Mouse (Mus musculus) midbrain, embryonic 12.5 days (tissue): ENCODE data around the gene St8sia1. TPM values are rescaled to one million over a fixed set of nuclear protein-coding genes. Genes with fewer than 3 reads are reported as not detected.

Experiments
- ATAC-seq: fragments of 200-750 bp; cut with Nextera tagmentation; 2 replicates; pipeline ENCODE4 v1.8.0; 2017; ENCODE audit warnings: low read depth, moderate TSS enrichment, moderate library complexity; ENCODE audit not compliant: low FRiP score
- H3K27ac ChIP-seq: fragments of 300-500 bp; sonication (generic); replicated peaks from 2 replicates; pipeline ENCODE4 v1.5.1; 2016; ENCODE audit warnings: mild to moderate bottlenecking
- H3K27me3 ChIP-seq: fragments of 300-500 bp; sonication (generic); 2 replicates; pipeline ENCODE4 v1.6.1; 2016; ENCODE audit warnings: mild to moderate bottlenecking
- H3K36me3 ChIP-seq: fragments of 300-500 bp; sonication (generic); 2 replicates; pipeline ENCODE4 v1.6.1; 2016
- H3K4me1 ChIP-seq: fragments of 300-500 bp; sonication (generic); 2 replicates; pipeline ENCODE4 v1.6.1; 2016
- H3K4me2 ChIP-seq: fragments of 300-500 bp; sonication (generic); replicated peaks from 2 replicates; pipeline ENCODE4 v1.6.1; 2016; ENCODE audit warnings: mild to moderate bottlenecking, moderate library complexity
- H3K4me3 ChIP-seq: fragments of 300-500 bp; sonication (generic); 2 replicates; pipeline ENCODE4 v1.5.1; 2016; ENCODE audit warnings: mild to moderate bottlenecking
- H3K9ac ChIP-seq: fragments of 300-500 bp; sonication (generic); replicated peaks from 2 replicates; pipeline ENCODE4 v1.6.1; 2016; ENCODE audit warnings: mild to moderate bottlenecking, moderate library complexity
- H3K9me3 ChIP-seq: fragments of 300-500 bp; sonication (generic); 2 replicates; pipeline ENCODE4 v1.6.1; 2016; ENCODE audit warnings: mild to moderate bottlenecking
- WGBS: fragments of 180-500 bp; shearing (Covaris S2); methylation state at CpG from one replicate; pipeline ENCODE4 v1.1.7; 2016; 5-methylcytosine and 5-hydroxymethylcytosine counted together
- polyA plus RNA-seq: library from polyadenylated mRNA; unstranded; fragments of >200 nt; fragmentation: Nextera tagmentation; extraction: Ambion mirVana; gene quantifications from 2 replicates; pipeline ENCODE4 v1.2.1, GENCODE M21; 2016

Gene St8sia1
- polyA plus RNA-seq, 1 experiment from 2014 or later = 7.9 TPM

GRCm38 (mm10) chr6:142831243-142831642 lies 133.0 kb downstream of the St8sia1 start:
- 62% methylated on average over 8 of the region's 8 CpGs for WGBS
- Histone ChIP-seq H3K36me3 (no peaks in the 10 kb centered on the region), H3K4me1 (peaks cover 5% of the 10 kb centered on the region; the same call in 1 of the 2 replicates), H3K9me3 (no peaks in the 10 kb centered on the region), H3K4me2 (no peak overlapping the region), H3K27me3 (no peaks in the 10 kb centered on the region), H3K27ac (no peak overlapping the region), H3K9ac (no peak overlapping the region), H3K4me3 (no peak overlapping the region)
- ATAC-seq = no peak

- no peak overlapping the region for H3K4me3 ChIP-seq
- no peaks in the 10 kb centered on the region for H3K9me3 ChIP-seq
- no peaks in the 10 kb centered on the region for H3K27me3 ChIP-seq
- WGBS = 91% methylated on average over 3 of the region's 3 CpGs
- H3K4me1 ChIP-seq = no peaks in the 10 kb centered on the region
- H3K36me3 ChIP-seq = no peaks in the 10 kb centered on the region
- H3K4me2 ChIP-seq = no peak overlapping the region
- no peak for ATAC-seq
- H3K27ac ChIP-seq = no peak overlapping the region
- H3K9ac ChIP-seq = no peak overlapping the region
Observed at GRCm38 (mm10) chr6:142830221-142830620, 134.0 kb downstream of the St8sia1 start.

GRCm38 (mm10) chr6:142825449-142825848 lies 138.8 kb downstream of the St8sia1 start:
- WGBS = 82% methylated on average over 5 of the region's 5 CpGs
- Histone ChIP-seq H3K9ac (no peak overlapping the region), H3K9me3 (no peaks in the 10 kb centered on the region), H3K27ac (no peak overlapping the region), H3K4me2 (no peak overlapping the region), H3K36me3 (no peaks in the 10 kb centered on the region), H3K4me3 (no peak overlapping the region), H3K27me3 (no peaks in the 10 kb centered on the region), H3K4me1 (no peaks in the 10 kb centered on the region)
- ATAC-seq = no peak

GRCm38 (mm10) chr6:142823008-142823787 lies 141.1 kb downstream of the St8sia1 start:
- H3K9me3 ChIP-seq = no peaks in the 10 kb centered on the region
- no peaks in the 10 kb centered on the region for H3K36me3 ChIP-seq
- no peak overlapping the region for H3K9ac ChIP-seq
- no peak overlapping the region for H3K27ac ChIP-seq
- no peaks in the 10 kb centered on the region for H3K4me1 ChIP-seq
- H3K27me3 ChIP-seq = no peaks in the 10 kb centered on the region
- no peak for ATAC-seq
- H3K4me3 ChIP-seq = no peak overlapping the region
- 85% methylated on average over 5 of the region's 5 CpGs for WGBS
- H3K4me2 ChIP-seq = no peak overlapping the region

GRCm38 (mm10) chr6:142818306-142818705 lies 145.9 kb downstream of the St8sia1 start:
- 97% methylated on average over 10 of the region's 10 CpGs for WGBS
- ATAC-seq = no peak
- no peaks in the 10 kb centered on the region for H3K27me3 ChIP-seq
- H3K4me2 ChIP-seq = no peak overlapping the region
- no peaks in the 10 kb centered on the region for H3K9me3 ChIP-seq
- no peak overlapping the region for H3K9ac ChIP-seq
- no peaks in the 10 kb centered on the region for H3K36me3 ChIP-seq
- H3K4me1 ChIP-seq = peaks cover 7% of the 10 kb centered on the region
- H3K4me3 ChIP-seq = no peak overlapping the region
- no peak overlapping the region for H3K27ac ChIP-seq

GRCm38 (mm10) chr6:142815513-142815912 lies 148.7 kb downstream of the St8sia1 start:
- Histone ChIP-seq H3K27me3 (0 out of 2 replicates have a peak, but pooled peaks cover 3% of the 10 kb centered on the region), H3K9ac (no peak overlapping the region), H3K4me2 (no peak overlapping the region), H3K4me1 (peaks cover 7% of the 10 kb centered on the region), H3K4me3 (no peak overlapping the region), H3K27ac (no peak overlapping the region), H3K9me3 (no peaks in the 10 kb centered on the region), H3K36me3 (no peaks in the 10 kb centered on the region)
- ATAC-seq = no peak
- WGBS = 78% methylated on average over 3 of the region's 3 CpGs

GRCm38 (mm10) chr6:142814495-142814921 lies 149.7 kb downstream of the St8sia1 start:
- WGBS = 5% methylated on average over 15 of the region's 15 CpGs
- peak; percentile 44 for ATAC-seq
- peak overlapping the region; percentile 53 for H3K4me2 ChIP-seq
- H3K27ac ChIP-seq = no peak overlapping the region
- peak overlapping the region; percentile 36 for H3K4me3 ChIP-seq
- H3K27me3 ChIP-seq = 0 out of 2 replicates have a peak, but pooled peaks cover 3% of the 10 kb centered on the region
- peak overlapping the region; percentile 52 for H3K9ac ChIP-seq
- H3K9me3 ChIP-seq = no peaks in the 10 kb centered on the region
- peaks cover 7% of the 10 kb centered on the region for H3K4me1 ChIP-seq
- H3K36me3 ChIP-seq = no peaks in the 10 kb centered on the region

GRCm38 (mm10) chr6:142814011-142814410 lies 150.2 kb downstream of the St8sia1 start:
- Histone ChIP-seq H3K4me2 (peak overlapping the region; percentile 53), H3K4me3 (no peak overlapping the region), H3K27me3 (0 out of 2 replicates have a peak, but pooled peaks cover 3% of the 10 kb centered on the region), H3K9ac (no peak overlapping the region), H3K9me3 (no peaks in the 10 kb centered on the region), H3K27ac (no peak overlapping the region), H3K4me1 (peaks cover 7% of the 10 kb centered on the region), H3K36me3 (no peaks in the 10 kb centered on the region)
- 57% methylated on average over 10 of the region's 10 CpGs for WGBS
- ATAC-seq = no peak

- Histone ChIP-seq H3K4me1 (peaks cover 7% of the 10 kb centered on the region), H3K27me3 (0 out of 2 replicates have a peak, but pooled peaks cover 3% of the 10 kb centered on the region), H3K9ac (no peak overlapping the region), H3K4me2 (no peak overlapping the region), H3K36me3 (no peaks in the 10 kb centered on the region), H3K4me3 (no peak overlapping the region), H3K27ac (0 out of 2 replicates have a peak overlapping the region, but pooled peaks have one; percentile 5), H3K9me3 (no peaks in the 10 kb centered on the region)
- peak; percentile 38; the same call in 1 of the 2 replicates for ATAC-seq
- 48% methylated on average over 5 of the region's 5 CpGs for WGBS
Observed at GRCm38 (mm10) chr6:142812969-142813368, 151.3 kb downstream of the St8sia1 start.

GRCm38 (mm10) chr6:142810239-142810638 lies 154.0 kb downstream of the St8sia1 start:
- WGBS = 62% methylated on average over 6 of the region's 6 CpGs
- H3K4me1 ChIP-seq = peaks cover 7% of the 10 kb centered on the region
- H3K27ac ChIP-seq = no peak overlapping the region

GRCm38 (mm10) chr6:142809373-142810098 lies 154.7 kb downstream of the St8sia1 start:
- H3K4me3 ChIP-seq = no peak overlapping the region
- no peak overlapping the region for H3K4me2 ChIP-seq
- 50% methylated on average over 6 of the region's 6 CpGs for WGBS
- no peaks in the 10 kb centered on the region for H3K36me3 ChIP-seq
- H3K27ac ChIP-seq = no peak overlapping the region
- no peaks in the 10 kb centered on the region for H3K9me3 ChIP-seq
- peaks cover 7% of the 10 kb centered on the region for H3K4me1 ChIP-seq
- 0 out of 2 replicates have a peak, but pooled peaks cover 3% of the 10 kb centered on the region for H3K27me3 ChIP-seq
- no peak overlapping the region for H3K9ac ChIP-seq
- ATAC-seq = no peak

More at GRCm38 (mm10) chr6:142810239-142810638, 154.0 kb downstream of the St8sia1 start:
- Histone ChIP-seq H3K9me3 (no peaks in the 10 kb centered on the region), H3K4me3 (no peak overlapping the region), H3K9ac (no peak overlapping the region), H3K4me2 (no peak overlapping the region), H3K36me3 (no peaks in the 10 kb centered on the region), H3K27me3 (0 out of 2 replicates have a peak, but pooled peaks cover 3% of the 10 kb centered on the region)
- ATAC-seq = no peak

GRCm38 (mm10) chr6:142806326-142806725 lies 157.9 kb downstream of the St8sia1 start:
- Histone ChIP-seq H3K4me2 (no peak overlapping the region), H3K9ac (no peak overlapping the region), H3K4me1 (peaks cover 10% of the 10 kb centered on the region), H3K36me3 (no peaks in the 10 kb centered on the region), H3K27me3 (no peaks in the 10 kb centered on the region), H3K4me3 (no peak overlapping the region), H3K9me3 (no peaks in the 10 kb centered on the region), H3K27ac (no peak overlapping the region)
- ATAC-seq = no peak
- 90% methylated on average over 4 of the region's 4 CpGs for WGBS
